Mouse (Mus musculus): ENCODE data around the gene Cpne4.

DNA sequence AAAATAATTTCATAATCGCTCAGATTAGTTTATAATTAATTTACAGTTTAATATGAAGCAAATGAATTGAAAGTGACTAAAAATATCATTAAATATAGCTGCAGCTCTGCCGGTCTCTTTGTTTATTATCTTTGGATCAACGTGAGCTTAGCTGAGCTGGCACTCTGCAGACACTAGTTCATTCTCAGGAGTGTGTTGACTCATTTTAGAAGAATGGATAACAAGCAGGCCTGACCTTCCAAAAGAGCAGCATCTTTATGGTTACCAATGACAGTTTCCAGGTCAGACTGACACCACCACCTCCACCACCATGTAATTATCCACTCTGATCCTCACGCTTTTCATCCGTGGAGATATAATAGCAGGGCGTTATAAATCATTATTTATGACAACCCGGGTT, 498.9 kb downstream of the Cpne4 start:
- TF ChIP-seq CTCF (IDR thresholded peaks at IDR 0.05; ENCODE audit: low read depth) (no peak), EP300 (IDR thresholded peaks at IDR 0.05; ENCODE audit: low read depth) (no peak)
